Mouse (Mus musculus): ENCODE data around the gene Bpifa5. TPM values are rescaled to one million over a fixed set of nuclear protein-coding genes. Genes with fewer than 3 reads are reported as not detected.

Bpifa5 gene
- polyA plus RNA-seq, 1 experiment from 2014 or later: not detected

DNA sequence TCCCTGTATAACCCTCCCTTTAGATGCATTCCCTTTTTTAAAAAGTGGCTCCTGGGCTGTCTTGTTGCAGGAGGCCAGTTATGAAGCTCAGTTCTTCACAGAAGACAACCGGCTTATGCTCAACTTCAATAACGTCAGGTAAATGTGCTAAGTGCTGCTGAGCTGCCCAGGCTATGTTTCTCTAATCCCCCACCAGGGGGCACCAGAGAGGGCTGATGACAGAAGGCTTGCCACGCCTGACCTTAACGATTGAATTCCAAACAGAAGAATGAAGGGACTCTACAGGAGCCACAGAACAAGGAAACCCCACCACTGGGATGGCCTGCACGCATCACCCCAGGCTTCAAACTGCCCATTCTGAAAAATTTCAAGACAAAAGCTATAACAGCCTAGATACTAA is 52.8 kb downstream of the Bpifa5 start:
- Histone ChIP-seq H3K4me1 (no peaks in the 10 kb centered on the region), H3K27me3 (ENCODE audit: insufficient read depth, poor library complexity, severe bottlenecking) (peaks cover 22% of the 10 kb centered on the region), H3K36me3 (no peaks in the 10 kb centered on the region), H3K4me3 (no peak overlapping the region), H3K27ac (no peak overlapping the region), H3K9me3 (no peaks in the 10 kb centered on the region)
- 15% methylated on average over 5 of the region's 5 CpGs for WGBS
- DNase-seq (ENCODE audit: low spot score): peak; percentile 85

Other genes starting within 250 kb of the Bpifa5 start
- not detected in 2 replicates for gene Bpifb3, start 244.4 kb upstream of the Bpifa5 start, polyA plus RNA-seq (2016; fragmentation: Nextera tagmentation; extraction: Ambion mirVana)
- gene Bpifb4, start 224.4 kb upstream of the Bpifa5 start, polyA plus RNA-seq (2016; fragmentation: Nextera tagmentation; extraction: Ambion mirVana): not detected in 2 replicates
- gene Bpifa6, start 187.7 kb upstream of the Bpifa5 start, polyA plus RNA-seq (2016; fragmentation: Nextera tagmentation; extraction: Ambion mirVana): not detected in 2 replicates
- not detected in 2 replicates for gene Bpifa2, start 154.3 kb upstream of the Bpifa5 start, polyA plus RNA-seq (2016; fragmentation: Nextera tagmentation; extraction: Ambion mirVana)
- not detected in 2 replicates for gene Bpifa3, start 32.3 kb upstream of the Bpifa5 start, polyA plus RNA-seq (2016; fragmentation: Nextera tagmentation; extraction: Ambion mirVana)
- not detected in 2 replicates for gene Bpifa1, start 19.7 kb upstream of the Bpifa5 start, polyA plus RNA-seq (2016; fragmentation: Nextera tagmentation; extraction: Ambion mirVana)
- gene Bpifb1, start 28.2 kb downstream of the Bpifa5 start, polyA plus RNA-seq (2016; fragmentation: Nextera tagmentation; extraction: Ambion mirVana): 0.39 TPM in 1 of 2 replicates, not detected in the other
- gene Bpifb5, start 61.1 kb downstream of the Bpifa5 start, polyA plus RNA-seq (2016; fragmentation: Nextera tagmentation; extraction: Ambion mirVana): 0.48 and 0.51 TPM in 2 replicates
- gene Bpifb9a, start 95.2 kb downstream of the Bpifa5 start, polyA plus RNA-seq (2016; fragmentation: Nextera tagmentation; extraction: Ambion mirVana): 0.07 TPM in 1 of 2 replicates, not detected in the other
- not detected in 2 replicates for gene Bpifb9b, start 144.6 kb downstream of the Bpifa5 start, polyA plus RNA-seq (2016; fragmentation: Nextera tagmentation; extraction: Ambion mirVana)
- gene Cdk5rap1, start 210.4 kb downstream of the Bpifa5 start, polyA plus RNA-seq (2016; fragmentation: Nextera tagmentation; extraction: Ambion mirVana): 15.7 and 18.7 TPM in 2 replicates
- 28.1 and 42.0 TPM in 2 replicates for gene Snta1, start 245.5 kb downstream of the Bpifa5 start, polyA plus RNA-seq (2016; fragmentation: Nextera tagmentation; extraction: Ambion mirVana)

All from heart, embryonic 10.5 days (tissue).